Mouse (Mus musculus): Measurements from ENCODE around the gene Gtf2ird2. TPM values are rescaled to one million over a fixed set of nuclear protein-coding genes. Genes with fewer than 3 reads are reported as not detected.

Gene Gtf2ird2
- total RNA-seq, 2 experiments from 2014 or later = 13.1 to 17.9 TPM

DNA sequence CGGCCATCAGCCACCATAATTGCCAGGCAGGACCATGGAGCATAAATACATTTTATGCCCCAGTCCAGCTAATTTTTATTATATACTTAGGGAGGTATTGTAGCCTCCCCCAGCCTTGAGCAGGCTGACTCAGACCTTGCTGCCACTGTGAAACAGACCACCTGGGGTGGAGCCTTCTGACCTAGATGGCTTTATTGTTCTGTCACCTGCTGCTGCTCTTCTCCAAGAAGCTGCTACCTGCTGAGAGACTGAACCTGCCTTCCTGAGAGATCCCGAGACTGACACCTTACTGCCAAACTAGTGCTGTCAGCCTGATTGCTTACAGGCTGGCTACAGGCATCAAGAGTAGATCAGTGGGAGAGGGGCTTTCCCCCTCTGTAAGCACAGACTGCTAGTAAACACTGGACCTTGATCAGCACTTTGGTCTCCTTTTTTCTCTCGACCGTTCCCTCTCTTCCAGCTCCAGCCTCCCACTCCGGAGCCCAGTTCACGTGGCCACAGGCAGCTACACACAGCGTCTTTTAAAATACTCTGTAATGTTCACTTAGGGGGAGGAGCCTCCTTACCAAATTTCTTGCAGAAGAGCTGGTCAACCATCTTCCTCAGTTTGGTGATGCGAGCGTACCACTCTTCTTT, 76.3 kb downstream of the Gtf2ird2 start:
- no peak for DNase-seq (ENCODE audit: low spot score in 2 of 2)

DNA sequence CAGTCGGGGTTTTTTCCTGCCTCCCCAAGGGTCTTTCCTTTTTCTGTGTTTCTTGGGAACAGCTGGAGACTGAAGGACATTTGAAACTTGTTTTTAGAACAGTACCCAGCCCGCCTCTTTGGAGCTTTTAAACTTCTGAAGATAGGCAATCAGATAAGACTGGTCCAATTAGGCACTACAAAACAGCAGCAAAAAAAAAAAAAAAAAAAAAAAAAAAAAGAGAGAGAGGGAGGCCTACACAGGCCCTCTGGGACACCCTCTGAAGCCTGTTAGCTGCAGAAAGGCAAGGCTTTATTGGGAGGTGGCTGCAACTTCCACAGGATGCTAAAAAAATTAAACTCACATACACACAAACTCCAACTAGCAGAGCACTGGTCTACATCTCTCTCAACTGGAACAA, 82.1 kb downstream of the Gtf2ird2 start:
- no peak for DNase-seq (ENCODE audit: low spot score in 2 of 2)

DNA sequence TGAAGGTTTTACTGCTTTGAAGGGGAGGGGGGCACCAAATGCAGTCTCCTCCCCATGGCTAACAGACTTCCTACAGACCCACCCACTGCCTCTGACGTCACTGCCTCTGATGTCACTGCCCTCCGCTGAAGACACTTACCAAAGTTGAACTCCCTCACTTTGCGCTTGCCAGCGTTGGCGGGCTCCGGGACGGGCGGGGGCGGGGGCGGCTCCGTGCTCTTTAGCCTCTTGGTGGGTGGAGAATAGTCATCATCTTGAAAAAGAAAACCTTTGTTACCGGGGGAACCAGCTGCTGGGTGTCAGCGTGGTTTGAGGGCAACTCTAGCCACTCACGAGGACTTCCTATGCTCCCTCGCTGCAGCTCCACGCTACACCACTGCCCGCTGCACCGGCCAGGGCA, 82.6 kb downstream of the Gtf2ird2 start:
- DNase-seq (ENCODE audit: low spot score in 2 of 2) = no peak

DNA sequence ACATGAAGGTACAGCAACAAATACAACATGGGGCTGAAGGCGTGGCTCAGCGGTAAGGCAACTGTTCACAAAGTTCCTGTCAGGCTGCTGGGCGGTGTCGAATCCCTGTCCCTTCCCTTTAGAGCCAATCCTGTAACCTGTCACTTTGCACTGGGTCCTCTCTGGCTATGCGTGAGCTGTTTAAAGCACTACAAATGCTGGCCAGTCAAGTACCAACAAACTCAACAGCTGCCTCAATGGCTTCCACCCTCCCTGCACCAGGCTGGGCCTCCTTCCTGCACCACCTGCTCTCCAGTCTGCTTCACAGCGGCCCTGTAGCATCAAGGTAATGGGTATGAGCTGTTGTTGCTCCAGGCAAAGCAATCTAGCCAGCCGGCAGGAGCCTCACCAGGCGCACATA, 84.9 kb downstream of the Gtf2ird2 start:
- no peak for DNase-seq (ENCODE audit: low spot score in 2 of 2)

DNA sequence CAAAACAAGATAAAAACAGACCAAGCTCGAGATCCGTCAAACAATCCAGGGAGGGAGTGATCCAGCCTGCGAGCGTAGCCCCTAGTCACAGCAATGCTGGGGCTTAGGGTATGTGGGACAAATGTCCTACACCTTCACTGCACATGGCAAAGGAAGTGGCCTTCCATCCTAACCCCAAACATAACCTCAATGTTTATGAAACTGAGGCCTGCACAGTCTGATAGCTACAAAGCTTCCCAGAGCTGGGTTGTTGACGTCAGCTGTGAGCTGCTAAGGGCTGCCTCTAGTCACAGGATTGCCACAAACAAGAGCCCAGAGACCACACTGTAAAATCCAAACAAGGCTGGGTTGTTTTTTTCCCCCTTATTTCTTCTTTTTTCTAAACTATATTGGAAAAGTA, 85.9 kb downstream of the Gtf2ird2 start:
- DNase-seq (ENCODE audit: low spot score in 2 of 2) = no peak

DNA sequence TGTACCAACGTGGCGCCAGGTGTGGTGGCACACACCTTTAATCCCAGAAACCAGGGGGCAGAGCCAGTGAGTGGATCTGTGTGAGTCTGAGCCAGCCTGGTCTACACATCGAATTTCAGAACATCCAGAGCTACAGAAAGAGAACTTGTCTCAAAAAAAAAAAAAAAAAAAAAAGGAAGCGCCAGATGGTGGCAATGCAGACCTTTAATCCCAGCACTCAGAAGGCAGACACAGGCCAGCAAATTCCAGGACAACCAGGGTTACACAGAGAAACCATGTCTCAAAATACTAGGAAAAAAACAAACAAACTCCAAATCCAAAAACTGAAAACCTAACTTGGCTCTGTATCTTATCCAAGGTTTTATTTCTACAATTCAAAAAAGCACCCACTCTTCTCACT, 86.7 kb downstream of the Gtf2ird2 start:
- no peak for DNase-seq (ENCODE audit: low spot score in 2 of 2)

DNA sequence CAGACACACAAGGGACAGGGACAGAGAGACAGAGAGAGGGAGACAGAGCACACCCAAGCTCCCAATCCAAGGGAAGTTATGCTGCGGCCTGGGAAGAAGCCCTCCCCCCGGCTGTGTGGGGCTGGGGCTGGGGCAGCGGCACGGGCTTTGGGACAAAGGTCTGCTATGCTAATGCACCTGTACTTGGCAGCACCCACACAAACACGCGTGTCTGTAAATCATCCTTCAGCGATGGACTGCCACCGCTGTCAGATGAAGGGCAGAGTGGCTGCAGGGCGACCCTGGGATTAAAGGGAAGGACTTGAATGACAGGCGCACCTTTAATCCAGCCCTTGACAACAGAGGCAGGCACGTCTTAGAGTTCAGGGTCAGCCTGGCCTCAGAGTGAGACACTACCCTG, 87.6 kb downstream of the Gtf2ird2 start:
- DNase-seq (ENCODE audit: low spot score in 2 of 2) = no peak

DNA sequence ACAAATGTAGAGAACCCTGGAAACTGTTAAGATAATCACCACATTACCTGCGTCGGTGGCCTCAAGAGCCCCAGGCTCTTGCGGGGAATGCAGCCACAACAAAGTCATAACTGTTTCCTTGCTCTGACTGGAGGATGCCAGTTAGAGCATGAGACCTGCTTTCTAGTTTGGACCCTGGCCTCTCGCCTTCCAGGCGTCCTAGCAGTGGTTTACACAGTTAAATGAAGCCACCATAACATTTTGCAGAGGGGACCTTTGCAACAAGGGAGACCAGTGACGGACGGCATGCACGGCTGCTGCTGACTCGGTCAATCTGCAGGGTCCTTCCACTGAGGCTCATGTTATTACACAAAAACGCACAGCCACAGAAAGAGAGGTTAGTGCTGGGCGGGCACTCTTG, 88.9 kb downstream of the Gtf2ird2 start:
- DNase-seq (ENCODE audit: low spot score in 2 of 2) = no peak

DNA sequence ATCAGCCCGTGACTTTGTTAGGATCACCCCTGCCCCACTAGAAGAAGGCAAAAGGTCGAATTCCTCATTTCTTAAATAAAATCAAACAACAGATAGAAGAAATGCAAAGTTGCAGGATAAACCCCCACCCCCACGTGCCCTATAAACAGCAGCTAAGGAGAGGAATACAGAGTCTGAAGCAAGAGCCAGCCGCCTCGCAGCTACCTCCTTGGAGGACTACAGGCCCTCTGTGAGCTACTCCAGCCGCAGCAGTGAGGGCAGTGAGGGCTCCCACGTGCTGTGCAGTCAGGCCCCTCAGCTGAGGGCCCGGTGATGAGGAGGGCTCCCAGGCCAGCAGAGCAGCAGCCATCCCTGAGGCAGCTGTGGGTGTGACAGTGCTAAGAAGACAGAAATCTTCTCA, 89.9 kb downstream of the Gtf2ird2 start:
- DNase-seq (ENCODE audit: low spot score in 2 of 2) = no peak

Other genes starting within 250 kb of the Gtf2ird2 start
- 10 to 100 TPM; 58.5 to 59.7 TPM for gene Castor2, start 84.3 kb upstream of the Gtf2ird2 start, total RNA-seq (2021)
- gene Rcc1l, start 7.2 kb upstream of the Gtf2ird2 start, total RNA-seq (2021) = 10 to 100 TPM; 14.8 to 17.5 TPM
- gene Ncf1, start 45.6 kb downstream of the Gtf2ird2 start, total RNA-seq (2021) = 1 to 10 TPM; 8.2 to 9.1 TPM
- 100 to 1,000 TPM; 228 TPM for gene Gtf2i, start 130.7 kb downstream of the Gtf2ird2 start, total RNA-seq (2021)